8 mouse cellular contexts compared by ENCODE assay signal in genomic region chr1:64118285-64119170, GRCm38 (mm10). TPM values are rescaled to one million over a fixed set of nuclear protein-coding genes. Genes with fewer than 3 reads are reported as not detected.
DNase-seq lines count a peak whose midpoint lies in the region; ATAC-seq lines count a peak whose summit lies in the region.

No protein-coding gene starts in this region.

- peak; percentile 38 for DNase-seq in thymus, postnatal 14 days
- DNase-seq in thymus, postnatal 36 days = no peak
- DNase-seq in fibroblast of lung, adult 2 months (ENCODE audit: low read depth) = peak; percentile 81
- DNase-seq in hindbrain, embryonic 14.5 days (ENCODE audit: low spot score) = no peak
- DNase-seq in liver, embryonic 11.5 days (ENCODE audit: low spot score) = no peak
- no peak for DNase-seq in cerebellum, adult 9-11 months

- peak overlapping the region; percentile 100 for H3K27ac ChIP-seq in hindbrain, embryonic 14.5 days
- 0 out of 2 replicates have a peak overlapping the region, but pooled peaks have one; percentile 1 for H3K27ac ChIP-seq in liver, embryonic 11.5 days (ENCODE audit: low read depth, low read length)
- peak overlapping the region; percentile 100 for H3K27ac ChIP-seq in neural tube, embryonic 15.5 days (replicated peaks)

- peak overlapping the region; percentile 98 for H3K9ac ChIP-seq in hindbrain, embryonic 14.5 days
- peak overlapping the region; percentile 4; the same call in 1 of the 2 replicates for H3K9ac ChIP-seq in liver, embryonic 11.5 days (ENCODE audit: low read depth, low read length)
- peak overlapping the region; percentile 82 for H3K9ac ChIP-seq in neural tube, embryonic 15.5 days (replicated peaks)

- H3K9me3 ChIP-seq in hindbrain, embryonic 14.5 days (ENCODE audit: control insufficient read depth, low read length) = no peaks in the 10 kb centered on the region
- H3K9me3 ChIP-seq in liver, embryonic 11.5 days (ENCODE audit: control insufficient read depth, low read length) = no peaks in the 10 kb centered on the region
- H3K9me3 ChIP-seq in neural tube, embryonic 15.5 days (replicated peaks) = no peaks in the 10 kb centered on the region

- no peak for ATAC-seq in hindbrain, embryonic 14.5 days (ENCODE audit: low FRiP score)
- no peak for ATAC-seq in liver, embryonic 11.5 days (replicated peaks; ENCODE audit: low FRiP score)
- ATAC-seq in neural tube, embryonic 15.5 days (ENCODE audit: low FRiP score) = no peak
- no peak for ATAC-seq in CD4-positive, CD25-positive, alpha-beta regulatory T cell, adult 4 months

- H3K36me3 ChIP-seq in hindbrain, embryonic 14.5 days (replicated peaks; ENCODE audit: control insufficient read depth, insufficient read depth) = no peaks in the 10 kb centered on the region
- no peaks in the 10 kb centered on the region for H3K36me3 ChIP-seq in liver, embryonic 11.5 days (ENCODE audit: control insufficient read depth, insufficient read depth, low read length)
- no peaks in the 10 kb centered on the region for H3K36me3 ChIP-seq in neural tube, embryonic 15.5 days

- peak overlapping the region; percentile 57 for H3K4me2 ChIP-seq in hindbrain, embryonic 14.5 days (replicated peaks)
- peak overlapping the region; percentile 71 for H3K4me2 ChIP-seq in liver, embryonic 11.5 days
- peak overlapping the region; percentile 71 for H3K4me2 ChIP-seq in neural tube, embryonic 15.5 days

- H3K4me1 ChIP-seq in hindbrain, embryonic 14.5 days (replicated peaks; ENCODE audit: control insufficient read depth, insufficient read depth, low read length) = peaks cover 51% of the 10 kb centered on the region
- H3K4me1 ChIP-seq in liver, embryonic 11.5 days (replicated peaks; ENCODE audit: control insufficient read depth, insufficient read depth, low read length) = peaks cover 26% of the 10 kb centered on the region
- H3K4me1 ChIP-seq in neural tube, embryonic 15.5 days = peaks cover 49% of the 10 kb centered on the region

- H3K4me3 ChIP-seq in hindbrain, embryonic 14.5 days (replicated peaks; ENCODE audit: low read length) = peak overlapping the region; percentile 78
- peak overlapping the region; percentile 82 for H3K4me3 ChIP-seq in liver, embryonic 11.5 days (ENCODE audit: low read depth, low read length)
- H3K4me3 ChIP-seq in neural tube, embryonic 15.5 days (replicated peaks) = peak overlapping the region; percentile 73

- WGBS in hindbrain, embryonic 14.5 days = 20% methylated on average over 6 of the region's 6 CpGs
- WGBS in liver, embryonic 11.5 days = 24% methylated on average over 6 of the region's 6 CpGs
- WGBS in neural tube, embryonic 15.5 days = 31% methylated on average over 6 of the region's 6 CpGs

- no peaks in the 10 kb centered on the region for H3K27me3 ChIP-seq in hindbrain, embryonic 14.5 days (ENCODE audit: control insufficient read depth, insufficient read depth, low read length)
- no peaks in the 10 kb centered on the region for H3K27me3 ChIP-seq in liver, embryonic 11.5 days (replicated peaks; ENCODE audit: control insufficient read depth, insufficient read depth, low read length)
- no peaks in the 10 kb centered on the region for H3K27me3 ChIP-seq in neural tube, embryonic 15.5 days (replicated peaks)

RNA-seq across cellular contexts. Expression of gene Klf7, which starts 3.6 kb away (rescaled TPM):
- polyA plus RNA-seq in hindbrain, embryonic 14.5 days (2014; fragmentation: Nextera tagmentation; extraction: Ambion mirVana) = 80.1 and 86.6 TPM in 2 replicates
- polyA plus RNA-seq in liver, embryonic 11.5 days (2014; fragmentation: Nextera tagmentation; extraction: Ambion mirVana) = 9.5 and 10.1 TPM in 2 replicates
- 69.6 and 82.2 TPM in 2 replicates for polyA plus RNA-seq in neural tube, embryonic 15.5 days (2015; fragmentation: Nextera tagmentation; extraction: Ambion mirVana)
- 10 to 100 TPM; 30.0 to 36.1 TPM for polyA plus RNA-seq in CD4-positive, CD25-positive, alpha-beta regulatory T cell, adult 4 months (2017; shearing (Covaris generic))

Comparison
In these comparisons a context has a peak if more than half of its experiments do, and no peak if none do; other contexts are left out.
1. DNase-seq: peak in thymus, postnatal 14 days (single experiment) and fibroblast of lung, adult 2 months (single experiment); none in thymus, postnatal 36 days (0 of 2), hindbrain, embryonic 14.5 days (single experiment), liver, embryonic 11.5 days (single experiment) and cerebellum, adult 9-11 months (single experiment).
2. H3K27ac ChIP-seq: peak in every context shown above with its lines; median percentile 100 in hindbrain, embryonic 14.5 days; 100 in neural tube, embryonic 15.5 days; 1 in liver, embryonic 11.5 days.
3. H3K9ac ChIP-seq: peak in every context shown above with its lines; median percentile 98 in hindbrain, embryonic 14.5 days; 82 in neural tube, embryonic 15.5 days; 4 in liver, embryonic 11.5 days.
4. Peak in every context shown above with its lines, with median percentiles within 50 percentile points of each other: H3K4me2 ChIP-seq and H3K4me3 ChIP-seq.